Mouse (Mus musculus) limb, embryonic 11.5 days (tissue): ENCODE measurements at regions not wholly inside any gene's neighbourhood (a gene's known extent, or its start where the extent isn't known, plus 50 kb on each side); places are given as distances from the start of the nearest gene placed in this dataset.

ENCODE experiments used
- ATAC-seq: fragments of 200-750 bp; cut with Nextera tagmentation; 2 replicates; pipeline ENCODE4 v1.8.0; 2017; ENCODE audit warnings: low read depth; ENCODE audit not compliant: insufficient number of reproducible peaks, low FRiP score, low TSS enrichment
- DNase-seq: peaks from one replicate; pipeline ENCODE4 v3.0.0-alpha.2; 2015; ENCODE audit warnings: low spot score
- H3K27ac ChIP-seq: fragments of 300-500 bp; sonication (generic); replicated peaks from 2 replicates; pipeline ENCODE4 v1.5.1; 2014; ENCODE audit warnings: low read depth, mild to moderate bottlenecking, low read length
- H3K27me3 ChIP-seq: fragments of 300-500 bp; sonication (generic); 2 replicates; pipeline ENCODE4 v1.6.1; 2014; ENCODE audit warnings: mild to moderate bottlenecking, low read length, mixed read lengths; ENCODE audit not compliant: control insufficient read depth, insufficient read depth
- H3K36me3 ChIP-seq: fragments of 300-500 bp; sonication (generic); 2 replicates; pipeline ENCODE4 v1.6.1; 2014; ENCODE audit warnings: mild to moderate bottlenecking, low read length, moderate library complexity, mixed read lengths; ENCODE audit not compliant: control insufficient read depth, insufficient read depth
- H3K4me1 ChIP-seq: fragments of 300-500 bp; sonication (generic); 2 replicates; pipeline ENCODE4 v1.6.1; 2014; ENCODE audit warnings: low read length, mixed read lengths; ENCODE audit not compliant: control insufficient read depth, insufficient read depth
- H3K4me2 ChIP-seq: fragments of 300-500 bp; sonication (generic); 2 replicates; pipeline ENCODE4 v1.6.1; 2014; ENCODE audit warnings: low read depth, mild to moderate bottlenecking, moderate library complexity; ENCODE audit not compliant: severe bottlenecking
- H3K4me3 ChIP-seq: fragments of 300-500 bp; sonication (generic); 2 replicates; pipeline ENCODE4 v1.5.1; 2014; ENCODE audit warnings: low read depth, low read length
- H3K9ac ChIP-seq: fragments of 300-500 bp; sonication (generic); 2 replicates; pipeline ENCODE4 v1.6.1; 2014; ENCODE audit warnings: mild to moderate bottlenecking, low read length
- H3K9me3 ChIP-seq: fragments of 300-500 bp; sonication (generic); 2 replicates; pipeline ENCODE4 v1.6.1; 2016; ENCODE audit warnings: low read length; ENCODE audit not compliant: control insufficient read depth
- WGBS: fragments of 180-500 bp; shearing (Covaris S2); extraction: QIAGEN DNeasy Blood & Tissue Kit; methylation state at CpG from one replicate; pipeline ENCODE4 v1.1.7; 2014; 5-methylcytosine and 5-hydroxymethylcytosine counted together

DNA sequence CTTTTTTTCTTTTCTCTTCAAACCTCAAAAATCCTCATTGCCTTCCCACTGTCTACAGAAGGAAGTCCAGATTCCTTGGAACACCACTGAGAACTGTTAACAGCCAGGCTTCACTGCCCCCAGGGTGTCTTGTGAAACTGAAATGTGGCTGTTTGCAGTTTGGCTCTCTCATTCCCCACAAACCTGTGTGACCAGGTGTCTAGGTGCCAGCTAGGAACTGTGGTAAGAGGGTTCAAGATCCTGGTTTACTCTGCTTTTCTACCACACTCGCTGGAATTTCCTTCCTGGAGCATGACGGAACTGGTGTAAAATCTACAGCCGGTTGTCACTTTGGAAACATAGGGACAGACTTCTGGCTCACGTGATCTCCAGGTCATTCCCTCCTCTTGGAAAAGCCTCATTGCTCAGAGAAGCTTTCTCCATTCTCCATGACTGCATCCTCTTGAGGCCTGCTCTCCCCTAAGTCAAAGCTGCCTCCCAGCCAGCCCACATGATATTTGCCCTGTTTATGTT, 660.2 kb downstream of the Zfp706 start:
- 66% methylated on average over 4 of the region's 4 CpGs for WGBS
- no peaks in the 10 kb centered on the region for H3K9me3 ChIP-seq
- H3K4me2 ChIP-seq: no peak overlapping the region
- DNase-seq: no peak
- no peak overlapping the region for H3K9ac ChIP-seq
- H3K27ac ChIP-seq: no peak overlapping the region
- no peak overlapping the region for H3K4me3 ChIP-seq
- H3K27me3 ChIP-seq: no peaks in the 10 kb centered on the region
- no peaks in the 10 kb centered on the region for H3K4me1 ChIP-seq
- ATAC-seq: no peak
- no peaks in the 10 kb centered on the region for H3K36me3 ChIP-seq

DNA sequence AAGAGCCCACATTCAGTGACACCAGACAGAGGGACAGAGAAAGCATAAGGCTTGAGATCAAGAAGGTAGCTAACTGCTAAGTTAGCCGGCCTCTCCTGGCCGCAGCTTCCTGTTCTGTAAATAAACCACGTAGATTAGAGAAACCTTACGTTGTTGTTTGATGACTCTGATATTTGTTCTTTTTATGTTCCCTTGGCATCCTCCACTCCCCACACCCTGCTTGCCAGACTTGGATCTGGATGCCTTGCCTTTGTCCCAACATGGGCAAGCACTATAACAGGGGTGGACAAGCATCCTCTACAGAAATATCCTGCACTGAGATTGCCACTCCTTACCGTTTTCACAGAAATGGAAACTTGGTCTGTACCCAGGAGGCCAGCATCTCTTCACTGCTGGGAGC, 661.4 kb downstream of the Zfp706 start:
- no peak for ATAC-seq
- Histone ChIP-seq H3K4me2 (no peak overlapping the region), H3K9ac (no peak overlapping the region), H3K4me1 (no peaks in the 10 kb centered on the region), H3K27me3 (no peaks in the 10 kb centered on the region), H3K36me3 (no peaks in the 10 kb centered on the region), H3K4me3 (no peak overlapping the region), H3K27ac (no peak overlapping the region), H3K9me3 (no peaks in the 10 kb centered on the region)
- no peak for DNase-seq
- WGBS: 77% methylated on average over 5 of the region's 5 CpGs

DNA sequence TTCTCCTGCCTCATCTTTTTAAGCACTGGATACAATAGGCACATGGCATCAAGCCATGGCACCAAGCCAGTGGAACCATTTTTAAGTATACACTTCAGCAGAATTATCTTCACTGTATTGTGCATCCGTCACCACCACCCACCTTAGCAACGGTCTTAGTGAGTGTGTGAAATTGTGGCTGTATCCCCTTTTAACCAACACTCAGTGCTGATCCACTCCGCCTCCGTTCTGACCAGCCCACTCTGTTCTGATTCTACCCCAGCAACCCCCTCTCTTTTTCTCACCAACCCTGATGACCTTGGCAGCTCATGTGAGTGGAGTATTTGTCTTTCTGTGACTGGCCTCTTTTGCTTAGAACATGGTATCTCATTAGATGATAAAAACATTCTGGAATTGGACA, 662.2 kb downstream of the Zfp706 start:
- ATAC-seq (no peak), DNase-seq (no peak)
- Histone ChIP-seq H3K4me3 (no peak overlapping the region), H3K27ac (no peak overlapping the region), H3K4me2 (no peak overlapping the region), H3K36me3 (no peaks in the 10 kb centered on the region), H3K9me3 (no peaks in the 10 kb centered on the region), H3K9ac (no peak overlapping the region), H3K4me1 (no peaks in the 10 kb centered on the region), H3K27me3 (no peaks in the 10 kb centered on the region)
- 95% methylated on average over 4 of the region's 4 CpGs for WGBS

DNA sequence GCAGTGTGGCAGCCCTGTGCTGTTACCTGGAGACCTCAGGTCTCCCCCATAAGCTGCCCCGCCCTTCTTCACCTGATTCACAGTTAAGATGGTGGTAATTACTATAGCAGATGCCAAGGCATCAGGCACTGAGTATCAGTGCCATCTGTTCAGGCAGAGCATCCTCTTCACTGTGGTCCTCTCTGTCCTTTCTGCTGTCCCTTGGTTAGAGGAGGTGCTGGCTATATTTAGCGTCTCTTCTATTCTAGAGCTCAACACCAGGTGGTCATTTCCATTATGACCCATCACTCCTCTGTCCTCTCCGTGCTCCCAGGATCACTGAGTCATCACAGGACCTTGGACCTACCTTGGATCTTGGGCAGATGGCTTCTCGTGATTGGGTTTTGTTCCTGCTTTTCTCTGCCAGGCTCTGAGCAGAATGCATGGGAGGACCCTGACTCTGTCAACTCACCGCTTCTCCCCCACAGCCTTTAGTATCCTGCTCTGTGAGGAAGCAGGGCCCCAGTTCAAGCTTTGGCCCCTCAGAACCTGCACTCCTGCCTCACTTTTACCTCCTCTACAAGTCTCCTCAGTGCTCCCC, 667.5 kb downstream of the Zfp706 start:
- no peak overlapping the region for H3K27ac ChIP-seq
- H3K9me3 ChIP-seq: no peaks in the 10 kb centered on the region
- ATAC-seq (no peak), DNase-seq (no peak)
- H3K9ac ChIP-seq: no peak overlapping the region
- no peaks in the 10 kb centered on the region for H3K4me1 ChIP-seq
- no peaks in the 10 kb centered on the region for H3K27me3 ChIP-seq
- H3K36me3 ChIP-seq: no peaks in the 10 kb centered on the region
- 75% methylated on average over 5 of the region's 5 CpGs for WGBS
- H3K4me3 ChIP-seq: no peak overlapping the region
- H3K4me2 ChIP-seq: no peak overlapping the region

DNA sequence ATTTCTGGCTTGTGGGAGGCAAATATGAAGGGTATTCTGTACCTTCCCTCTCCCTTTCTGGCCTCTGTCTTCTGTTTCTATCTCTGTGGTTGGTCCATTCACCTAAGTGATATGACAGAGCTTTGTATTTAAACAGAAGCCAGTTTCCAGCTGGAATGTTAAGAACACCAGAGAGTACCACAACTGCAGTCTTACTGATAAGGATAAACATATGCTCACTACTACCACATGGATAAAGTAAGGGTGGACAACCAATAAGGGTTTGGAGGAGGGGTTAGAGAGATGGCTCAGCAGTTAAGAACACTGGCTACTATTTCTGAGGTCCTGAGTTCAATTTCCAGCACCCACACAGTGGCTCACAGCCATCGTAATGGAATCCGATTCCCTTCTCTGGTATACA, 668.8 kb downstream of the Zfp706 start:
- Histone ChIP-seq H3K27me3 (no peaks in the 10 kb centered on the region), H3K4me1 (no peaks in the 10 kb centered on the region), H3K4me3 (no peak overlapping the region), H3K9me3 (no peaks in the 10 kb centered on the region), H3K4me2 (no peak overlapping the region), H3K9ac (no peak overlapping the region), H3K27ac (no peak overlapping the region), H3K36me3 (no peaks in the 10 kb centered on the region)
- ATAC-seq (no peak), DNase-seq (no peak)
- 81% methylated on average over 2 of the region's 2 CpGs for WGBS

DNA sequence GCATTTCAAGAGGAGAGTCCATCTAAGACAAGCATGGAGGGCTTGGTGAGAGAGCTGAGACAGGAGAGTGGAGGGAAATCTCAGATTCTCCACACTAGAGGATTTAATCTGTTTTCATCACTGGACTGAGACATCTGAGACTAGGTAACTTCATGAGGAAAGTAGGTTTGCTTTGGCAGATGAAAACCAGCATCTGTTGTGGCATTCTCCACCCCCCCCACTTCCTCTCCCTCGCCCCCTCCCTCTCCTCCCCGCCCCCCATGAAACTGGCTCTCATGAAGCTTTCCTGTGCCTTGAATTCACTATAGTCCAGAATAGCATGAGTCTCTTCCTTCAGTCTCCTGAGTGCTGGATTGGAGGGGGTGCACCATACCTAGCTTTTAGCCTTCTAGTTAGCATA, 670.7 kb downstream of the Zfp706 start:
- no peak overlapping the region for H3K27ac ChIP-seq
- H3K9ac ChIP-seq: no peak overlapping the region
- H3K36me3 ChIP-seq: no peaks in the 10 kb centered on the region
- no peaks in the 10 kb centered on the region for H3K9me3 ChIP-seq
- H3K4me1 ChIP-seq: no peaks in the 10 kb centered on the region
- 86% methylated on average over 2 of the region's 2 CpGs for WGBS
- DNase-seq (no peak), ATAC-seq (no peak)
- no peak overlapping the region for H3K4me2 ChIP-seq
- no peaks in the 10 kb centered on the region for H3K27me3 ChIP-seq
- no peak overlapping the region for H3K4me3 ChIP-seq

DNA sequence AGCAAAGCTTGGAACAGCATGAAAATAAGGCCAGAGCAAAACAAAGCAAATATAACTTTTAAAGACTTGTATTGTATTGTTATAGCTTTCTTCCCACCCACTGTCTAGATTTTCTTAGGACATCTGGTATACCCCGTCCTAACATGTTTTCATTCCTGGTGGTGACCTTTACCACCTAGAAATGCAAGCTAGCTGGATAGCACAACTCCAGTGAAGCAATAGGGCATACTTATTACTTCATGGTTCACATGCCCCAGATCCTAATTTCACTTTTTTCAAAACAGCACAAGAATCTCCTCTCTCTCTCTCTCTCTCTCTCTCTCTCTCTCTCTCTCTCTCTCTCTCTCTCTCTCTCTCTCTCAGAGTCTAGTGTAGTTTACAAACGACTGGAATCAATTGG, 672.5 kb downstream of the Zfp706 start:
- Histone ChIP-seq H3K36me3 (no peaks in the 10 kb centered on the region), H3K4me1 (no peaks in the 10 kb centered on the region), H3K4me3 (no peak overlapping the region), H3K27ac (no peak overlapping the region), H3K27me3 (no peaks in the 10 kb centered on the region), H3K4me2 (no peak overlapping the region), H3K9me3 (no peaks in the 10 kb centered on the region), H3K9ac (no peak overlapping the region)
- ATAC-seq: no peak
- no peak for DNase-seq
- WGBS: 67% methylated on average over 2 of the region's 2 CpGs

DNA sequence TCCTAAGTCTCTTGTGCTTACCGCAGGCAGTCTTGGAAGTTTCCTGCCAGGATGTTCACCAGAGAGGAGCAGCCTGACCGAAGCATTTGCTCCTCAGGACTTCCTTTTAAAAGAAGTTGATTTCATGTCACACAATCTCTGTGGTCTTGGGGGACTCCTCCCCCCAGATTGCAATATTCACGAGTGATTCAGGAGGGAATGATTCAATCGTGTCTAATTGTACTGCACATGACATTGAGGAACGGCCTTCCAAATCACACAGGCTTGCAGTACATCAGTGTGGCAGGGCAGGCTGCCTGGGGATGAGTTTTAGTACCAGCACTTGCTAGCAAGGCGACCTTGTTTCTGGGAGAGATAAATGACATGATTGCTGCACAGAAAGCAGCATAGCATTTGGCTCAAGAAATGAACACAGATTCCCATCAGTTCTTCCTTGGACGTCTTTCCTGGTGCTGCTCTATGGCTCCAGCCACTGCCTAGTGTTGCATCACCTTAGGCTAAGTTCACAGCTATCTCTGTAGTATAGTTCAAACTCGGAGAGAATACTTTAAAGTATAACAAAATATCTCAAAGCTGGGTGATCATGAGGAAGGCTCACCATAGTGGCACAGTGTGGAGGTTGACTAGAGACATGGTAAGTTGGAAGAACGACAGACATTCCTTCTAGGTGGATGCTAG, 673.0 kb downstream of the Zfp706 start:
- no peak overlapping the region for H3K4me3 ChIP-seq
- H3K36me3 ChIP-seq: no peaks in the 10 kb centered on the region
- no peak overlapping the region for H3K9ac ChIP-seq
- no peaks in the 10 kb centered on the region for H3K4me1 ChIP-seq
- WGBS: 83% methylated on average over 9 of the region's 9 CpGs
- ATAC-seq (no peak), DNase-seq (no peak)
- no peak overlapping the region for H3K27ac ChIP-seq
- no peaks in the 10 kb centered on the region for H3K27me3 ChIP-seq
- no peaks in the 10 kb centered on the region for H3K9me3 ChIP-seq
- H3K4me2 ChIP-seq: no peak overlapping the region

DNA sequence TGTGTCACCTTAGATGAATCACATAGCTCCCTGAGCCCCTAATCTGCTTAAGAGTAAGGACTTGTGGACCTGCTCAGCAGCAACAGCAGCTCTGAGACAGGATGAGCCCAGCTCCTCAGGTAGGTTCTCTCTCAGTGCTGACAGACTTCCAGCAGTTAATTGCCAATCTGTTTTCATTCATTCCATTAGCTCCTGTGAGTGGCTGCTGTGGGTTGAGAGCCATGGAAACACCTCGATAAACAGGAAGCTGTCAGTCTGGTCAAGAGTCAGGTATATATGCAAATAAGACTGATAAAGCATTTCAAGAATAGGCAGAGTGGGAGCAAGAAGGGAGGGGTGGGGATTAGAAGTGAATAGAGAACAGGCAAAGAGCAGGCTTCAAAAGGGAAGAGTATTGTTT, 673.7 kb downstream of the Zfp706 start:
- H3K36me3 ChIP-seq: no peaks in the 10 kb centered on the region
- H3K4me2 ChIP-seq: no peak overlapping the region
- no peak overlapping the region for H3K27ac ChIP-seq
- no peak for DNase-seq
- H3K4me1 ChIP-seq: no peaks in the 10 kb centered on the region
- no peaks in the 10 kb centered on the region for H3K27me3 ChIP-seq
- H3K9me3 ChIP-seq: no peaks in the 10 kb centered on the region
- 82% methylated on average over 1 of the region's 1 CpGs for WGBS
- H3K4me3 ChIP-seq: no peak overlapping the region
- no peak for ATAC-seq
- H3K9ac ChIP-seq: no peak overlapping the region
